Mouse (Mus musculus) adrenal gland, adult 10 weeks (tissue): Measurements from ENCODE around the gene Sox8. TPM values are rescaled to one million over a fixed set of nuclear protein-coding genes. Genes with fewer than 3 reads are reported as not detected.

ENCODE experiments used
- polyA plus RNA-seq: library from polyadenylated mRNA; stranded (reverse); fragments of 350-450 nt; fragmentation: Illumina TruSeq; extraction: RNeasy Lipid Tissue Mini Kit (QIAGEN cat#74804); gene quantifications from one replicate; pipeline ENCODE4 v1.2.3, GENCODE M21; 2014; ENCODE audit warnings: low read depth, low replicate concordance

Gene Sox8
- 0.29 TPM for polyA plus RNA-seq

GRCm38 (mm10) chr17:25570648-25571452 is at the start of gene Sox8:
Sox8 (minus strand) TSS chr17:25570686.

DNA sequence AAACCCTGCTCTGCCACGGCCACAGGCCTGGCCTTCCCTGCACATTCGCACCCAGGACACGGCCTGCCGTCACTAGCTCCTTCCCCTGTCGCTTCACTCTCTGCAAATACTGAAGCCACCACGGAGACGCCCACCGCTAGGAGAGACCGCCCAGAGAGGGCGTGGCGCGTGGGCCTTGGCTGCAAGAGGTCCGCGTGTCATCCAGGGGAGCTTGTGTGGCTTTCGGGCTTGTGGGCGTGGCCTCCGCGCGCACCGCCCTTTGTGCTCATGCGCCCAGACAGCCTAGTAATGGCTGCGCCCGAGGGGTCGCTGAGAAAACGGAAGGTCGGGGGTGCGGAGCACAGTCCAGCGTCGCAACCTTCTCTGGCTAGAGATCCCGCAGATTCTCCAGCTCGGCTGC is 8.4 kb upstream of the Sox8 start, which contains the start of gene Lmf1:
Gene Lmf1, plus strand, starts transcription at position 166 of the 400 bp plus-strand sequence.

Other genes with a start within 250 kb of the Sox8 start
- gene Tpsab1, start 225.1 kb downstream of the Sox8 start, polyA plus RNA-seq, result not detected
- not detected for gene Tpsb2, start 204.4 kb downstream of the Sox8 start, polyA plus RNA-seq
- not detected for gene Tpsg1, start 201.4 kb downstream of the Sox8 start, polyA plus RNA-seq
- gene Cacna1h, start 136.9 kb downstream of the Sox8 start, polyA plus RNA-seq, result 3.8 TPM
- gene Tekt4, start 116.1 kb downstream of the Sox8 start, polyA plus RNA-seq, result not detected
- gene Sstr5, start 73.4 kb downstream of the Sox8 start, polyA plus RNA-seq, result not detected
- gene Lmf1, start 8.4 kb upstream of the Sox8 start, polyA plus RNA-seq, result 0.47 TPM
- gene Gng13, start 146.5 kb upstream of the Sox8 start, polyA plus RNA-seq, result not detected
- gene Chtf18, start 156.7 kb upstream of the Sox8 start, polyA plus RNA-seq, result not detected
- not detected for gene Rpusd1, start 157.0 kb upstream of the Sox8 start, polyA plus RNA-seq
- not detected for gene Mslnl, start 165.4 kb upstream of the Sox8 start, polyA plus RNA-seq
- not detected for gene Msln, start 183.7 kb upstream of the Sox8 start, polyA plus RNA-seq
- 3.4 TPM for gene Narfl, start 203.1 kb upstream of the Sox8 start, polyA plus RNA-seq
- gene Haghl, start 215.0 kb upstream of the Sox8 start, polyA plus RNA-seq, result 0.64 TPM
- not detected for gene Ccdc78, start 215.9 kb upstream of the Sox8 start, polyA plus RNA-seq
- gene Fam173a, start 222.2 kb upstream of the Sox8 start, polyA plus RNA-seq, result 0.52 TPM
- gene AC134908.4, start 225.0 kb upstream of the Sox8 start, polyA plus RNA-seq, result 1.1 TPM
- 0.17 TPM for gene Metrn, start 226.4 kb upstream of the Sox8 start, polyA plus RNA-seq
- gene Fbxl16, start 238.4 kb upstream of the Sox8 start, polyA plus RNA-seq, result 15.0 TPM